Mouse (Mus musculus): ENCODE data around the gene Amph. TPM values are rescaled to one million over a fixed set of nuclear protein-coding genes. Genes with fewer than 3 reads are reported as not detected.
"Not testable (repeated sequence)": the region's sequence is repeated elsewhere in the genome, so short reads cannot be mapped to it uniquely, and the experiment has no call there.

Gene Amph
- total RNA-seq, 2 experiments from 2014 or later = not detected

GRCm38 (mm10) chr13:19022310-19022709 is 74.3 kb downstream of the Amph start:
- ATAC-seq (replicated peaks; ENCODE audit: low FRiP score, poor library complexity, severe bottlenecking) = no peak

- ATAC-seq (replicated peaks; ENCODE audit: low FRiP score, poor library complexity, severe bottlenecking) = no peak
Observed at GRCm38 (mm10) chr13:19025091-19025688, 77.2 kb downstream of the Amph start.

- no peak for ATAC-seq (replicated peaks; ENCODE audit: low FRiP score, poor library complexity, severe bottlenecking)
Observed at GRCm38 (mm10) chr13:19025906-19026305, 77.9 kb downstream of the Amph start.

GRCm38 (mm10) chr13:19026923-19027322 is 78.9 kb downstream of the Amph start:
- no peak for ATAC-seq (replicated peaks; ENCODE audit: low FRiP score, poor library complexity, severe bottlenecking)

- ATAC-seq (replicated peaks; ENCODE audit: low FRiP score, poor library complexity, severe bottlenecking) = no peak
Observed at GRCm38 (mm10) chr13:19027766-19028350, 79.9 kb downstream of the Amph start.

GRCm38 (mm10) chr13:19031916-19032688 is 84.1 kb downstream of the Amph start:
- no peak for ATAC-seq (replicated peaks; ENCODE audit: low FRiP score, poor library complexity, severe bottlenecking)

- no peak for ATAC-seq (replicated peaks; ENCODE audit: low FRiP score, poor library complexity, severe bottlenecking)
Observed at GRCm38 (mm10) chr13:19052090-19052489, 104.1 kb downstream of the Amph start.

GRCm38 (mm10) chr13:19054504-19054903 is 106.5 kb downstream of the Amph start:
- no peak for ATAC-seq (replicated peaks; ENCODE audit: low FRiP score, poor library complexity, severe bottlenecking)

GRCm38 (mm10) chr13:19072261-19072660 is 124.3 kb downstream of the Amph start:
- no peak for ATAC-seq (replicated peaks; ENCODE audit: low FRiP score, poor library complexity, severe bottlenecking)

- ATAC-seq (replicated peaks; ENCODE audit: low FRiP score, poor library complexity, severe bottlenecking) = no peak
Observed at GRCm38 (mm10) chr13:19077427-19077826, 129.4 kb downstream of the Amph start.

GRCm38 (mm10) chr13:19081932-19082331 is 133.9 kb downstream of the Amph start:
- ATAC-seq (replicated peaks; ENCODE audit: low FRiP score, poor library complexity, severe bottlenecking) = no peak

- no peak for ATAC-seq (replicated peaks; ENCODE audit: low FRiP score, poor library complexity, severe bottlenecking)
Observed at GRCm38 (mm10) chr13:19094571-19094970, 146.6 kb downstream of the Amph start.

- ATAC-seq (replicated peaks; ENCODE audit: low FRiP score, poor library complexity, severe bottlenecking) = no peak
Observed at GRCm38 (mm10) chr13:19097117-19097516, 149.1 kb downstream of the Amph start.

- no peak for ATAC-seq (replicated peaks; ENCODE audit: low FRiP score, poor library complexity, severe bottlenecking)
Observed at GRCm38 (mm10) chr13:19101889-19102402, 153.9 kb downstream of the Amph start.

GRCm38 (mm10) chr13:19106418-19106817 is 158.4 kb downstream of the Amph start:
- no peak for ATAC-seq (replicated peaks; ENCODE audit: low FRiP score, poor library complexity, severe bottlenecking)

- no peak for ATAC-seq (replicated peaks; ENCODE audit: low FRiP score, poor library complexity, severe bottlenecking)
Observed at GRCm38 (mm10) chr13:19109331-19109730, 161.3 kb downstream of the Amph start.

- ATAC-seq (replicated peaks; ENCODE audit: low FRiP score, poor library complexity, severe bottlenecking) = peak; percentile 95
Observed at GRCm38 (mm10) chr13:19113034-19113922, 165.3 kb downstream of the Amph start.

- not testable (repeated sequence) for ATAC-seq (replicated peaks; ENCODE audit: low FRiP score, poor library complexity, severe bottlenecking)
Observed at GRCm38 (mm10) chr13:19114761-19115160, 166.8 kb downstream of the Amph start.

GRCm38 (mm10) chr13:19126912-19127552 is 179.0 kb downstream of the Amph start:
- peak; percentile 87 for ATAC-seq (replicated peaks; ENCODE audit: low FRiP score, poor library complexity, severe bottlenecking)
